Mouse (Mus musculus) embryonic facial prominence, embryonic 12.5 days (tissue): Measurements from ENCODE around the gene 4933411K16Rik. TPM values are rescaled to one million over a fixed set of nuclear protein-coding genes. Genes with fewer than 3 reads are reported as not detected.

Experiments
- ATAC-seq: fragments of 200-750 bp; cut with Nextera tagmentation; 2 replicates; pipeline ENCODE4 v1.8.0; 2017; ENCODE audit not compliant: insufficient number of reproducible peaks, insufficient read depth, low FRiP score, low TSS enrichment
- H3K27ac ChIP-seq: fragments of 300-500 bp; sonication (generic); 2 replicates; pipeline ENCODE4 v1.5.1; 2016; ENCODE audit warnings: mild to moderate bottlenecking
- H3K27me3 ChIP-seq: fragments of 300-500 bp; sonication (generic); 2 replicates; pipeline ENCODE4 v1.6.1; 2016; ENCODE audit warnings: mild to moderate bottlenecking, moderate library complexity
- H3K36me3 ChIP-seq: fragments of 300-500 bp; sonication (generic); 2 replicates; pipeline ENCODE4 v1.6.1; 2016; ENCODE audit warnings: mild to moderate bottlenecking
- H3K4me1 ChIP-seq: fragments of 300-500 bp; sonication (generic); 2 replicates; pipeline ENCODE4 v1.6.1; 2016
- H3K4me2 ChIP-seq: fragments of 300-500 bp; sonication (generic); replicated peaks from 2 replicates; pipeline ENCODE4 v1.6.1; 2016; ENCODE audit warnings: mild to moderate bottlenecking, moderate library complexity
- H3K4me3 ChIP-seq: fragments of 300-500 bp; sonication (generic); 2 replicates; pipeline ENCODE4 v1.5.1; 2016; ENCODE audit warnings: mild to moderate bottlenecking
- H3K9ac ChIP-seq: fragments of 300-500 bp; sonication (generic); 2 replicates; pipeline ENCODE4 v1.6.1; 2016; ENCODE audit warnings: mild to moderate bottlenecking, moderate library complexity
- H3K9me3 ChIP-seq: fragments of 300-500 bp; sonication (generic); 2 replicates; pipeline ENCODE4 v1.6.1; 2016; ENCODE audit warnings: mild to moderate bottlenecking, moderate library complexity
- WGBS: fragments of 180-500 bp; shearing (Covaris S2); methylation state at CpG from one replicate; pipeline ENCODE4 v1.1.7; 2016; 5-methylcytosine and 5-hydroxymethylcytosine counted together
- polyA plus RNA-seq: library from polyadenylated mRNA; unstranded; fragments of >200 nt; fragmentation: Nextera tagmentation; extraction: Ambion mirVana; gene quantifications from 2 replicates; pipeline ENCODE4 v1.2.1, GENCODE M21; 2016

The 4933411K16Rik gene
- not detected in 2 replicates for polyA plus RNA-seq

DNA sequence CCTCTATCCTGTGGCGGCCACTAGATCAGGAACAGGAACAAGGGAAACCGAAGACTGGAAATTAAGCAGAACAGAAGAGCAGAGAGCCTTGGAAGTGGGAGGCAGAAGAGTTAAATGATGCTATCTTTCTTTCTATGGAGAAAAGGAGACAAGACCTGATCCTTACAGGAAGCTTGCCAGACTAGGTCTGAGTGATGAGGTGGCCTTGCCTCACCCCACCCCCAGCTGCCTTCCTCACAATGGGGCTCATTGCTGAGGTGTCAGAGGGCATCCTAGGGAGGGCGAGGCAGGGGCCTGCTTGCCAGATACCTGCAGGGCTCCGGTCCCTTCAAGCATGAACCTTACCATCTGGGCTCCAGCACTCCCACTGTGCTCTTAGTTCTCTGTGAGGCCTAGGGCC is at the start of gene 4933411K16Rik:
Gene 4933411K16Rik, plus strand, starts transcription at position 301 of the 400 bp plus-strand sequence.
- no peaks in the 10 kb centered on the region for H3K36me3 ChIP-seq
- no peak within 1 kb of the TSS for H3K4me3 ChIP-seq
- H3K4me2 ChIP-seq = no peak within 1 kb of the TSS
- H3K4me1 ChIP-seq = no peaks in the 10 kb centered on the region
- H3K27ac ChIP-seq = no peak within 1 kb of the TSS
- H3K9ac ChIP-seq = no peak within 1 kb of the TSS
- ATAC-seq = no peak
- no peaks in the 10 kb centered on the region for H3K9me3 ChIP-seq
- H3K27me3 ChIP-seq = no peaks in the 10 kb centered on the region
- WGBS = 67% methylated on average over 4 of the region's 4 CpGs

DNA sequence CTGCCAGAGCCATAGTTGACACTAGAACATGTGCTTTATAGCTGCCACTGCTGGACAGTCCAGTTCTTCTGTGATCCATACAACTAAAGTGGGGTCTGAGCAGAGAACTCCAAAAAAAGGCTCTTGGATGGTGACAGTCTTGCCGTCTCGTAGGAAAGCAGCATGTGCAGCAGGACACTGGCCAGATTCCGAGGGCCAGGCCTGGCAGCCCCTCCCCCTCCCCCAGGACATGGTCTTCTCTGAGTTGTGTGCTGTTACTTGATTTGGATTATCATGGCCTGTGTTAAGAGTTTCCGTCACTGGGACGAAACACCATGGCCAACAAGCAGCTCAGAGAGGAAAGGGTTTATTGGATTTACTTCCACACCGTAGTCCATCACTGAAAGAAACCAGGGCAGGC is 47.8 kb upstream of the 4933411K16Rik start:
- H3K4me2 ChIP-seq = no peak overlapping the region
- no peak for ATAC-seq
- no peak overlapping the region for H3K4me3 ChIP-seq
- no peaks in the 10 kb centered on the region for H3K36me3 ChIP-seq
- WGBS = 71% methylated on average over 6 of the region's 6 CpGs
- no peak overlapping the region for H3K27ac ChIP-seq
- H3K27me3 ChIP-seq = no peaks in the 10 kb centered on the region
- peaks cover 40% of the 10 kb centered on the region for H3K4me1 ChIP-seq
- H3K9me3 ChIP-seq = no peaks in the 10 kb centered on the region
- H3K9ac ChIP-seq = no peak overlapping the region

DNA sequence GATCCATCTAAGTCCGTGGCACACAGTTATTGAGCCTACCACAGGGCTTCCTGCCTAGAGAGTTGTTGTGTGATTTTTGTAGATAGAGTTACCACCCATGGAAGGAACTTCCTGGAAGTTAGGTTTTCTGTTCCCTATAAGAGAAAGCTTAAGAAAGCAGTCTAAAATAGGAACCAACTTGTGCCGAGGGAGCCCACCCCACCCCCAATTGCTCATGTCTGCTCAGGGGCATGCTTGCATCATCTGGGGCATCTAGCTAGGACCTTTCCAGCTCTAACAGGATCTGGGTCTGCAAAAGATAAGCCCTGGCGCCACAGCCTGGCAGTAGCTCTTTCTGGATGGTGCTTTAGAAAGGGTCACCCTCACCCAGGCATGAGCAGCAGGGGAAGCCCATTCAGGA is 46.4 kb upstream of the 4933411K16Rik start:
- Histone ChIP-seq H3K9me3 (no peaks in the 10 kb centered on the region), H3K36me3 (no peaks in the 10 kb centered on the region), H3K27ac (no peak overlapping the region), H3K4me1 (peaks cover 30% of the 10 kb centered on the region), H3K4me2 (no peak overlapping the region), H3K27me3 (no peaks in the 10 kb centered on the region), H3K9ac (no peak overlapping the region), H3K4me3 (no peak overlapping the region)
- no peak for ATAC-seq
- 78% methylated on average over 3 of the region's 3 CpGs for WGBS

DNA sequence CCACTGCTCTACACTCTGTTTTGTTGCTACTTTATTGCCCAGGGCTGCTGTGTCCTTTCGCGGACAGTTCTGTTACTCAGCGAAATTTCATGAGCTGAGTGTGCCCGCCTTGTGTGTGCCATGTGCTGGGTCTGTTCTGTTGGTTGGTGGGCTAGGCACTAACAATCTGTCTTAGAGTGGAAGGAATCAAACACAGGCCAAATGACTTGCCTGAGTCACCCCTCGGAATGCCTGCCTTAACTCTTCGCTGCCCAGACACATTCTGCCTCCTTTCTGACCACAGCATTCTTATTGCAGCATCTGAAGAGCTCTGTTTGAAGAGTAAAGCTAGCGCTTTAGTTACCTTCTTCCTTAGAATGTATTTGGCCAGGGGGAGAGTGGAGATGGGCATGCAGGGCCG is 45.5 kb upstream of the 4933411K16Rik start:
- WGBS = 66% methylated on average over 8 of the region's 8 CpGs

GRCm38 (mm10) chr19:42008586-42008985 is 43.5 kb upstream of the 4933411K16Rik start:
- H3K27me3 ChIP-seq = no peaks in the 10 kb centered on the region
- 44% methylated on average over 3 of the region's 3 CpGs for WGBS
- no peaks in the 10 kb centered on the region for H3K9me3 ChIP-seq
- H3K9ac ChIP-seq = no peak overlapping the region
- H3K4me3 ChIP-seq = no peak overlapping the region
- no peak for ATAC-seq
- H3K27ac ChIP-seq = 0 out of 2 replicates have a peak overlapping the region, but pooled peaks have one; percentile 8
- H3K4me2 ChIP-seq = no peak overlapping the region
- H3K36me3 ChIP-seq = no peaks in the 10 kb centered on the region
- H3K4me1 ChIP-seq = peaks cover 23% of the 10 kb centered on the region

More for the DNA sequence above, 45.5 kb upstream of the 4933411K16Rik start:
- Histone ChIP-seq H3K27ac (no peak overlapping the region), H3K4me2 (no peak overlapping the region), H3K9ac (no peak overlapping the region), H3K9me3 (no peaks in the 10 kb centered on the region), H3K36me3 (no peaks in the 10 kb centered on the region), H3K27me3 (no peaks in the 10 kb centered on the region), H3K4me3 (no peak overlapping the region), H3K4me1 (peaks cover 23% of the 10 kb centered on the region)
- ATAC-seq = no peak

DNA sequence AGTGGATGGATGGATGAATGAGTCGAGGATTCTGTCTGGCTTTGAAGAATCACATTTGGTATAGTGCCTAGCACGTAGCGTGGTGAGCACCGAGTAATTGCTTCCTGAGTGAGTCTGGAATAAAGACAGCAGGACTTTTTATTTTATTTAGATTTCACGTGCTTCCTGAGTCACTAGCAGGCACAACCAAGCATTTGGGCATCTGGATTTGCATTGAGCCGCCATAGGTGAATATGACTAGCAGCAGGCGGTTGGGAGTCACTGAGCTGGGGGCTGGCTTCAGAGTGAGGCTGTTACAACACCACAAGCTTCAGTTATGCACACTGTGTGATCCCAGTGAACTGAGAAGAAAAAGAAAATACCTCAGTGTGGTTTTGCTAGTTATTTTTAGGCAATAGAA is 43.0 kb upstream of the 4933411K16Rik start:
- H3K27me3 ChIP-seq = no peaks in the 10 kb centered on the region
- no peak overlapping the region for H3K4me3 ChIP-seq
- ATAC-seq = no peak
- H3K36me3 ChIP-seq = no peaks in the 10 kb centered on the region
- no peaks in the 10 kb centered on the region for H3K9me3 ChIP-seq
- WGBS = 38% methylated on average over 7 of the region's 7 CpGs
- H3K4me1 ChIP-seq = peaks cover 23% of the 10 kb centered on the region
- no peak overlapping the region for H3K4me2 ChIP-seq
- H3K9ac ChIP-seq = no peak overlapping the region
- H3K27ac ChIP-seq = 0 out of 2 replicates have a peak overlapping the region, but pooled peaks have one; percentile 8

- WGBS = 65% methylated on average over 4 of the region's 4 CpGs
- no peaks in the 10 kb centered on the region for H3K27me3 ChIP-seq
- no peaks in the 10 kb centered on the region for H3K36me3 ChIP-seq
- H3K9me3 ChIP-seq = no peaks in the 10 kb centered on the region
- H3K9ac ChIP-seq = no peak overlapping the region
- no peak overlapping the region for H3K4me3 ChIP-seq
- ATAC-seq = no peak
- H3K4me1 ChIP-seq = peaks cover 23% of the 10 kb centered on the region
- no peak overlapping the region for H3K4me2 ChIP-seq
- no peak overlapping the region for H3K27ac ChIP-seq
Observed at GRCm38 (mm10) chr19:42010436-42010835, 41.6 kb upstream of the 4933411K16Rik start.

DNA sequence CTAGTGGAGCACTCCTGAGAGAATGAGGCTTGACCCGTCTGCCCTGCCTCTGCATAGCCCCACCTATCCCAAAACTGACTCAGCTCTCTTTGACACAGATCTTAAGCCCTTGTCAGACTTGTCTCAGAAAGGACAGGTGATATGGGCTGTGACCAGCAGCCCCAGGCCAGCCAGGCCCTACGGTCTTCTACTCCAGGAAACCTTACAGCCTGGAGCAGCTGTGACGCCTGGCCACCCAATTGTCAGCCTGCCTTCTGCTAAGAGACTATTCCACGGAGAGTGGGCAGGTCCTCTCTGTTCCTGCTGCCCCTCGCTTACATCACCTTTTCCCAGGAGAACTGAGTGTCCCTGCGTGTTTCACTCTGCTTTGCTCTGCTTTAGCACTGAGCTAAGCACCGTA is 40.9 kb upstream of the 4933411K16Rik start:
- H3K4me3 ChIP-seq = no peak overlapping the region
- no peak overlapping the region for H3K27ac ChIP-seq
- WGBS = 77% methylated on average over 7 of the region's 7 CpGs
- no peaks in the 10 kb centered on the region for H3K9me3 ChIP-seq
- peaks cover 19% of the 10 kb centered on the region for H3K4me1 ChIP-seq
- no peak overlapping the region for H3K4me2 ChIP-seq
- no peak for ATAC-seq
- H3K27me3 ChIP-seq = no peaks in the 10 kb centered on the region
- H3K36me3 ChIP-seq = no peaks in the 10 kb centered on the region
- no peak overlapping the region for H3K9ac ChIP-seq

- ATAC-seq = no peak
- Histone ChIP-seq H3K4me1 (peaks cover 28% of the 10 kb centered on the region), H3K9me3 (no peaks in the 10 kb centered on the region), H3K4me3 (no peak overlapping the region), H3K27ac (peak overlapping the region; percentile 48; the same call in 1 of the 2 replicates), H3K27me3 (no peaks in the 10 kb centered on the region), H3K9ac (no peak overlapping the region), H3K4me2 (no peak overlapping the region), H3K36me3 (no peaks in the 10 kb centered on the region)
- WGBS = 66% methylated on average over 3 of the region's 3 CpGs
Observed at GRCm38 (mm10) chr19:42014231-42014825, 37.7 kb upstream of the 4933411K16Rik start.

DNA sequence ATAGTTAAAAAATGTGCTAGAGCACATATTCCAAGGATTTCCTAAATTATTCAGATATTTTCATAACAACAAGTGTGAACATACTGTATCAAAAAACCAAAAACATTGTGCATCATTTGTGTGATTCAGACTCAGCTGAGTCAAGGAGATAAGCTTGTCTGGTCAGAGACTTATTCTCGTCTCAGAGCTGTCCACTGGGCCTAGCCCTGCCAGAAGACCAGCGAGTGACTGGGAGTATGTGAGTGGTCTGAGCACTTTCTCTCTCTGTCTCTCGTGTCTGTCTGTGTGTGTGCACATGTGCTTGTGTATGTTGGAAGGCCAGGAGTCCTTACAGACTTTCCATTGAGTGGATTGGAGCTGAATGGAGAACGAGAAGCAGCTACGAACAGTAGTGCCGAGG is 37.0 kb upstream of the 4933411K16Rik start:
- H3K27ac ChIP-seq = no peak overlapping the region
- H3K4me2 ChIP-seq = no peak overlapping the region
- no peak overlapping the region for H3K9ac ChIP-seq
- no peak for ATAC-seq
- WGBS = 86% methylated on average over 6 of the region's 6 CpGs
- H3K9me3 ChIP-seq = no peaks in the 10 kb centered on the region
- peaks cover 28% of the 10 kb centered on the region for H3K4me1 ChIP-seq
- no peaks in the 10 kb centered on the region for H3K36me3 ChIP-seq
- no peaks in the 10 kb centered on the region for H3K27me3 ChIP-seq
- H3K4me3 ChIP-seq = no peak overlapping the region

GRCm38 (mm10) chr19:42016251-42016650 is 35.8 kb upstream of the 4933411K16Rik start:
- H3K27me3 ChIP-seq = no peaks in the 10 kb centered on the region
- 67% methylated on average over 4 of the region's 4 CpGs for WGBS
- H3K36me3 ChIP-seq = no peaks in the 10 kb centered on the region
- no peak overlapping the region for H3K4me3 ChIP-seq
- H3K9ac ChIP-seq = no peak overlapping the region
- no peaks in the 10 kb centered on the region for H3K9me3 ChIP-seq
- H3K4me1 ChIP-seq = peaks cover 28% of the 10 kb centered on the region
- ATAC-seq = no peak
- no peak overlapping the region for H3K4me2 ChIP-seq
- peak overlapping the region; percentile 9; the same call in 1 of the 2 replicates for H3K27ac ChIP-seq

DNA sequence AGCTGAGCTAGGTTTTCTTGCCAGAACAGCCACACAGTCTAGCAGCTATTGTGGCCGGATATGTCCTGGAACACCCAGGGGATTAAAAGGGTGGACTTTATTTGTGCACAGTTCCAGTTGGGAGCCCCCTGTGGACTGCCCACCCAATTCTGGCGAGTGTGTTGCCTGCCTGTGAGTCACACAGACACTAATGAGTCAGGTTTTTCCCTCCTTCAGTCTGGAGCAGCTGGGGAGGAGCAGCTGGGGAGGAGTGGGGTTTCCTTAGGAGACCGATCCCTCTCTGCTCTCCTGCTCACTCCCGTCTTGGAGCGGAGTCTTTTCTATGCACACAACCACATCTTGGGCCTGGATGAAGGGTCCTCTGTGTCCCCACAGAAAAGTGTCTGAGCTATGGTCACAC is 35.2 kb upstream of the 4933411K16Rik start:
- ATAC-seq = no peak
- no peaks in the 10 kb centered on the region for H3K27me3 ChIP-seq
- H3K27ac ChIP-seq = peak overlapping the region; percentile 60
- no peaks in the 10 kb centered on the region for H3K9me3 ChIP-seq
- no peak overlapping the region for H3K9ac ChIP-seq
- H3K4me2 ChIP-seq = no peak overlapping the region
- H3K4me3 ChIP-seq = no peak overlapping the region
- peaks cover 28% of the 10 kb centered on the region for H3K4me1 ChIP-seq
- 57% methylated on average over 5 of the region's 5 CpGs for WGBS
- H3K36me3 ChIP-seq = no peaks in the 10 kb centered on the region
